Mouse (Mus musculus) lung, adult 2 months (tissue): ENCODE measurements around the gene Mmp1b. TPM values are rescaled to one million over a fixed set of nuclear protein-coding genes. Genes with fewer than 3 reads are reported as not detected.
"Not testable (repeated sequence)": the region's sequence is repeated elsewhere in the genome, so short reads cannot be mapped to it uniquely, and the experiment has no call there.

Source experiments
- DNase-seq: peaks from one replicate; pipeline ENCODE4 v3.0.0; 2022
- H3K4me1 ChIP-seq: fragments of 200-500 bp; 2 replicates; pipeline ENCODE4 v1.6.1; 2011; ENCODE audit warnings: low read length; ENCODE audit not compliant: control insufficient read depth, insufficient read depth
- H3K4me3 ChIP-seq: fragments of 200-500 bp; replicated peaks from 2 replicates; pipeline ENCODE3; 2011; ENCODE audit warnings: low read depth, mild to moderate bottlenecking, control low read depth, low read length; ENCODE audit errors: extremely low read depth
- CTCF ChIP-seq: fragments of 200-500 bp; IDR thresholded peaks from 2 replicates; pipeline ENCODE4 v1.5.1; 2011; ENCODE audit warnings: mild to moderate bottlenecking, low read length, control low read depth; ENCODE audit not compliant: insufficient read depth
- POLR2A ChIP-seq: fragments of 200-500 bp; IDR thresholded peaks from 2 replicates; pipeline ENCODE4 v1.6.1; 2011; ENCODE audit warnings: low read depth, mild to moderate bottlenecking, control low read depth, low read length, borderline replicate concordance; ENCODE audit errors: extremely low read depth
- WGBS: fragments of 180-500 bp; shearing (Covaris S2); methylation state at CpG from one replicate; pipeline ENCODE4 v1.1.7; 2018; 5-methylcytosine and 5-hydroxymethylcytosine counted together
- polyA plus RNA-seq: library from polyadenylated mRNA; depleted of rRNA; stranded (reverse); fragments of >200 nt; gene quantifications from 2 replicates; pipeline ENCODE4 v1.2.3, GENCODE M21; 2012; rRNA removed

Gene Mmp1b
- polyA plus RNA-seq = not detected in 2 replicates

DNA sequence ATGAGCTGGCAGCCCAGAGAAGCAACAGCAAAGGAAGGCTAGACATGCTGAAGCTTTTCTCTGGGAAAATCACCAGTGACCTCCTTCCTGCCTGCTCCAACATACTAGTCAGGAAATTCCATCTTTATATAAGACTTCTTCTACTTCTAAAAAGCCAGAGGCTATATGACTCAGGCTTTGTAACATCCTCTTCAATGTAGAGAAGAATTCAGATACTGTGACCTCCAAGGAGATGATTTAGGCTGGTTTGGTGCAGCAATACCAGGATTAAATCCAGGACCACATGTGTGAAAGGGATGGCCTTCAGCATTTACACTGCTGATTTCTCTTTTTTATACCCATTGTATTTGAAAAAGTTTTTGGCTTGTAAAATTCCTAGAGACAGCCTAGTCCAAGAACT is at the start of gene Mmp1b:
TSS of gene Mmp1b (minus strand) at position 101 of the 400 bp plus-strand sequence.
- no peaks in the 10 kb centered on the region for H3K4me1 ChIP-seq
- TF ChIP-seq POLR2A = no peak
- TF ChIP-seq CTCF = no peak
- DNase-seq = no peak
- H3K4me3 ChIP-seq = no peak within 1 kb of the TSS

DNA sequence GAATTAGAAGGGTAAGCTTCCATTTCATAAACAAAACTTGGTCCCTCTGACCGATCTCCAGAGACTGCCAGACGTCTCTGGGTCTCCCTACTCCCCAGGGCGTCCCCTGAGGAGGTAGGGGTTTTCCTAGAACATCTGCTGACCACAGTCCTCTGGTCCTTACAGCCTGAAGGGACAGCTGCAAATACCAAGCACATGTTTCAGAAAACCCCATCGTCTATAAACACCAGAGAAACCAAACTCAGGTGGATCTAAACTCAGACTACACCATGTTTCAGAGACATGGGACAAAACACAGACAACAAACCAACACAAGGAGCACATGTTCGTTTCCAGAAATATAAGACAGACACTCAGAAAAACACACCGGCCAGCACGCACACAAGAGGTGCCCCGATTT is 8.7 kb upstream of the Mmp1b start:
- H3K4me1 ChIP-seq, DNase-seq, H3K4me3 ChIP-seq: not testable (repeated sequence)
- WGBS = 79% methylated on average over 8 of the region's 8 CpGs

DNA sequence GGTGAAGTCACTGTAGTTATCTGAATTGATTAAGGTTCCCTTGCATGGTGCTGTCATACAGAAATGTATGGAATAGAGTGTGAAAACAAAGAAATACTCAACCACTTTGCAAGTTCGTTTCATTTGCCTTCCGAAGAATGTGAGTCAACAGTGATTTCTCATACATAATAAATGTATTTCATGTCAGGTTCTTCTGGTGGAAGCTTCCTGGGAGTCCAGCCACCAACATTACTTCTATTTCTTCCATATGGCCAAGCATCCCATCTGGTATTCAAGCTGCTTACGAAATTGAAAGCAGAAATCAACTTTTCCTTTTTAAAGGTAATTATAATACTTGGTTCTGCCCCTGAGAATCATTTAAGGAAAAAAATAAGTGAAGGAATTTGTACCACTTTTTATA is 33.3 kb downstream of the Mmp1b start:
- no peak overlapping the region for H3K4me3 ChIP-seq
- no peaks in the 10 kb centered on the region for H3K4me1 ChIP-seq
- 72% methylated on average over 3 of the region's 3 CpGs for WGBS
- no peak for DNase-seq
- TF ChIP-seq POLR2A (no peak), CTCF (no peak)

- DNase-seq = no peak
- no peak for TF ChIP-seq POLR2A
- TF ChIP-seq CTCF = no peak
- WGBS = 81% methylated on average over 2 of the region's 2 CpGs
Observed at GRCm38 (mm10) chr9:7345513-7345912, 42.3 kb downstream of the Mmp1b start.

DNA sequence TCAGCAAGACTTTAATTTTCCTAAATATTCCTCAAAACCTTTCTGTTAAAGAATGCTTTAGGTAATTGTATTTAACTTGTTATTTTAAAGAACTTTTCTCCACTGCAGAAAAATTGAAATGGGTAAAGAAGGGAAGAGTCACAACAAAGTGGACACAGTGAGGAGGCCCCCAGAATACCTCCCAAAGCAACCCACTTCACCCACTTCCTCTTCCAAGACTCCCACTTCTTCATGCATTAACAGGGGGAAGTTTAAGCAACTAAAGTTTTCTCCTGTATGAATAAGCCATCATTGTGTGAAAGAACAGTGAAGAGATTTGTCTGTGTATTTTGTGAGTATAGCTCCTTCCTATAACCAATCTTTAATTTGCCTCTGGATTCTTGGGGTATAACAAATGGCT is 43.7 kb downstream of the Mmp1b start, which contains the start of gene Mmp12:
TSS of gene Mmp12 (plus strand) at position 275 of the 400 bp plus-strand sequence.
- Histone ChIP-seq H3K4me3 (no peak within 1 kb of the TSS), H3K4me1 (no peaks in the 10 kb centered on the region)
- no peak for DNase-seq
- no peak for TF ChIP-seq POLR2A
- TF ChIP-seq CTCF = no peak

More at GRCm38 (mm10) chr9:7345513-7345912, 42.3 kb downstream of the Mmp1b start:
- no peaks in the 10 kb centered on the region for H3K4me1 ChIP-seq
- H3K4me3 ChIP-seq = no peak overlapping the region

DNA sequence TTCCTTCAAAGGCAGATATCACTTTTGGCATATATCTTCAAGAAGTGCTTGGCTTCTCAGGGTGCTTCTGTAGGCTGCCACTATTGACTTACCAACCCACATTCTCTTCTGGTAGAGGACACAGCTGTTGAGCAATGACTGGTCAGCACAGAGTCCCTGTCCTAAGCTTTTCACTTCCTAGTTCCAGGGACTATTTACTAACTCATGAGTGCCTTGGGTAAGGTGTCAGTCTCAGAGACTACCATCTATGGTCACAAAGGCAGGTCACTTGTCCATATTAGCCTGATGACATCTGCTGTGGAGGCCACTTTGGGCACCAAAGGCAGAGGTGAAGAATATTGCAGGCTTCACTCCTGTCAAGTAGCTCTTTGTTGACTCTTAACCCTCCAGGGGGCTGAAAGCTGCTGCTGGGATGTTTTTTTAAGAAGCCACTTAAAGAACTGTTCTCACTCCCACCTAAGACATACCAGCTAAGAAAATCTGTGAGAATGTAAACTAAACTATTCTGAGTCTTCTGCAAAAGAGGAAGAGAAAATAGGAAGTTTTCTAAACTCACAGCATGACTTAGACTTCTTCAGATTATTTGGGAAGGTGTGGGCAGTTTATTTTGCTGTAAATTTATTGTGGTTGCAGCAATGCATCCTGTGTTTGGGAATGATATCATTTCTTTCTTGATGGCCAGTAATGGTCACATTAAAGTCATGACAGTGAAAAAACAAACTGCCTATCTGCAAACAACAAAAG is 50.9 kb downstream of the Mmp1b start:
- H3K4me3 ChIP-seq = no peak overlapping the region
- DNase-seq = no peak
- TF ChIP-seq POLR2A = no peak
- no peak for TF ChIP-seq CTCF
- no peaks in the 10 kb centered on the region for H3K4me1 ChIP-seq

- Histone ChIP-seq H3K4me3 (no peak overlapping the region), H3K4me1 (no peaks in the 10 kb centered on the region)
- TF ChIP-seq POLR2A (no peak), CTCF (no peak)
- 80% methylated on average over 5 of the region's 6 CpGs for WGBS
- DNase-seq = no peak
Observed at GRCm38 (mm10) chr9:7335766-7336680, 51.8 kb downstream of the Mmp1b start.

- no peak for TF ChIP-seq POLR2A
- no peak for TF ChIP-seq CTCF
- Histone ChIP-seq H3K4me3 (no peak overlapping the region), H3K4me1 (no peaks in the 10 kb centered on the region)
- DNase-seq = no peak
Observed at GRCm38 (mm10) chr9:7331847-7332246, 56.0 kb downstream of the Mmp1b start.

Other genes with a start within 250 kb of the Mmp1b start
- gene Dync2h1, start 203.6 kb downstream of the Mmp1b start, polyA plus RNA-seq = 1.2 and 1.3 TPM in 2 replicates
- 16.5 and 23.9 TPM in 2 replicates for gene Dcun1d5, start 203.5 kb downstream of the Mmp1b start, polyA plus RNA-seq
- gene Mmp13, start 115.5 kb downstream of the Mmp1b start, polyA plus RNA-seq = 0.09 and 0.31 TPM in 2 replicates
- gene Mmp12, start 43.7 kb downstream of the Mmp1b start, polyA plus RNA-seq = 0.89 and 1.8 TPM in 2 replicates
- gene Mmp3, start 57.8 kb upstream of the Mmp1b start, polyA plus RNA-seq = 5.7 and 7.6 TPM in 2 replicates
- not detected in 2 replicates for gene Mmp10, start 114.3 kb upstream of the Mmp1b start, polyA plus RNA-seq
- gene Mmp8, start 170.4 kb upstream of the Mmp1b start, polyA plus RNA-seq = 0.81 and 1.7 TPM in 2 replicates
- 0.18 and 0.41 TPM in 2 replicates for gene Mmp27, start 183.3 kb upstream of the Mmp1b start, polyA plus RNA-seq
- not detected in 2 replicates for gene Mmp20, start 240.2 kb upstream of the Mmp1b start, polyA plus RNA-seq